Mouse (Mus musculus) left cerebral cortex, adult 8-10 months (tissue): Measurements from ENCODE around the gene Gtf3c1. TPM values are rescaled to one million over a fixed set of nuclear protein-coding genes. Genes with fewer than 3 reads are reported as not detected.

Experiments used
- DNase-seq, 2 experiments: peaks; one replicate each; pipeline ENCODE4 v3.0.0; 2022; ENCODE audit warnings: low spot score in 2 of 2
- total RNA-seq, 4 experiments: library from RNA; stranded (reverse); gene quantifications; 2 replicates each; pipeline ENCODE4 v1.2.4; 2022

Gtf3c1 gene
- total RNA-seq, 4 experiments from 2014 or later: 94.0 to 105 (median 102) TPM

- no peak for DNase-seq
These were observed 84.6 kb downstream of the Gtf3c1 start for GRCm38 (mm10) chr7:125622741-125623685.

DNA sequence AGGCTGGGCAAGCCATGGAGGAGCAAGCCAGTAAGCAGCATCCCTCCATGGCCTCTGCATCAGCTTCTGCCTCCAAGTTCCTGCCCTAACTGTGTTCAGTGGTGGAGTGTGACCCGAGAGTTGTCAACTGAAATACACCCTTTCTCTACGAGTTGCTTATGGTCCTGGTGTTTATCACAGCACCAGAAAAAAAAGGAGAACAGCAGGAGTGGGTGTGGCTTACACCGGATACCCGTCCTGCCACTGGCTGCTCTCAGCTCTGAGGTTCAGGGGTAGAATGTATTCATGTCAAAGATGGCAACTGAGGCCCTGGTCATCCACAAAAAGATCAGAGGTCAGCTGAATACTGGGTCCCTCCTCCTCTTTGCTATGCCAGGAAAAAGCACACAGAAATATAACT lies 87.5 kb downstream of the Gtf3c1 start:
- DNase-seq: no peak

GRCm38 (mm10) chr7:125618016-125618415 lies 89.6 kb downstream of the Gtf3c1 start:
- no peak for DNase-seq

- DNase-seq: no peak
These were observed 92.1 kb downstream of the Gtf3c1 start for GRCm38 (mm10) chr7:125615453-125615852.

- no peak for DNase-seq
These were observed 94.0 kb downstream of the Gtf3c1 start for GRCm38 (mm10) chr7:125613579-125613978.

DNA sequence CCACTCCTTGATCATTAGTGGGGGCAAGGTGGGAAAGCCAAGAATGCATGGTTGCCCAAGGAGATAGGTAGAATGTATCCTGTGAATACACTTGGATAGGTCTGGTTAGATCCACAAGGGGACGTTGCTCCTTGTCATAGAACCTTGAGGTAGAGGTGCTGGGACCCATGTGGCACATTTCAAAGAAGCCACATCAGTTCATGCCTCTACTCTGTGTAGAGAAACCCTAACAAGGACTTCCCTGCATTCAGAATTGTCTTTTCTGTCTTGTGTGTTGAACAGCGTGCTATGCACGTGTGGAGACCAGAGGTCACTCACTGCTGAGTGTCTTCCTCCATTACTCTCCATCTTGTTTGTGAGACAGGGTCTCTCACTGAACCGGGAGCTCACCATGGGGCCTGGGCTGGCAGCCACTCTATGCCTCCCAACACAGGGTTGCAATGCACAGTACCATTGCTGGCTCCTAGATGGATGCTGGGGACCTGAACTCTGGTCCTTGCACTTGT lies 99.3 kb downstream of the Gtf3c1 start:
- DNase-seq: no peak

DNA sequence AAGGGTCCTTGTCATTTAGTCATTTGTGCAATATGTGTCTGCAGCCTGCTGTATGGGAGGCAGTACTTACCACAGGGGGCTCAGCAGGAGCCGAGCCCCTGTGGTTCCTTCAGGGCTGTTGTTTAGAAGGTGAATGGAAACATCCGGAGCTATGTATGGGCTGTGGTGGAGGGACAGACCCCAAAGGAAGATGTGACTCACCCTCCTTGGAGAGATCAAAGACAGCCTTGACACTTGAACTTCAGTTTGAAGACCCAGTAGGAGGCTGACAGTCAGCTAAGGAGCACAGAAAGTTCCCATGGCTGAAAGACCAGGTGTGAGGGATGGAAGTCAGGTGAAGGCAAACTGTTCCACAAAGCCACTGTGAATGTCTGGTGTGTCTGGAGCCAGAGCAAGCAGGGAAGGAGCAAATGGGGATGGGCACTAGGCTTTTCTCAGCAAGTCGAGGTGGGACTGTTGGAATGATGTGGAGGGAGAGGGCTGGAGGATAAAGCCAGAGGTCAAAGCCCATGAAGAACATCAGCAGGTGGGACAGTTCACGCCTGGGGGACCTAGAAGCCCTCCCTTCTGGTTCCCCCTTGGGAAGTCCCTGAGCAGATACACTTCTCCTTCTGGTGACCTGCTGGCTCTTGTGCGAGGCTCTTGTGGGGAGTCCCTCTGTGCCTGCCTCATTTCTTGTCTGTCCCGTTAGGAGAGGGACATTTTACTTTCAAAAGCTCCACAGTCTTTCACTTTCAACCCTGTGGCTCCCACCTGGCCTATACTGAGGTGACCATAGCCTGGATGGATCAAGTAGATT lies 100.0 kb downstream of the Gtf3c1 start:
- DNase-seq: no peak

DNA sequence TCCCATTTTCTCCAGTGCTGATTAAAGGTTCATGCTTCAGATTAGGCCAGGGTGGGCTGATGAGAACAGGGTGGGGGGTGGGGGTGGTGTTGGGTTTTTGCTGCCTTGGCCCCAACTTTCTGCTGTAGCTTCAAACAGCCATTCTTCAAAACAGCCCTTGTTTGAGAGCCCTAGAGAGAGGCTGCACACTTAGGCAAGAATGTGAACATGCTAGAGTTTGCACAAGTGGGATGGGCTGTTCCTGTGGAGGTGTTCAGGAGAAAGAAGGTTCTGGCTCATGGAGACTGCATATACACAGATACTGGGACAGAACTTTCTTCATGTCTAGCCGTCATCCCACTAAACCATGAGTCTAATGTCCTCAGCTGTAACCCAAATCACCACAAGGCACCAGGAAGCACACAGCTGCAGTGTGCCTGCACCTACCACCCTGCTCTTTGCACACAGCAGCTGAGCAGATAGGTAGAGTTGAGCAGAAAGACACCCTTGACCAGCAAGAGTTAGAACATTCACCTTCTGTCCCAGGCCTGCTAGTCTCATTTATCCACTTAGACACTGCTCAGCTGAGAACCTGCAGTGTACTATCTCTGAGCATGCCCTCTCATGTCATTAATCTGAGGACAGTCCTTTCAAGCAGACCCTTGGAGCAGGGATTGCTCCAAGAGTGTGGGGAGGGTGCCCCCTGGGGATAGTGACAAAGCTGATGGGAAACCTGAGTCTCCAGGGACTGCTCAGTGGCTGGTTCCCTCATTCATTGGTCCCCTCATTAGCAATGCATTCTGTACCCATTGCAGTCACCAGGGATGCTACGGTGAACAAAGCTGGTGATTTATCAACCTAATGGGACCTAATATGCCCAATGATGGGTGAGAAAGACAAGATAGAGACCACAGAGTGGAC lies 101.1 kb downstream of the Gtf3c1 start:
- no peak for DNase-seq

- DNase-seq: no peak
These were observed 101.8 kb downstream of the Gtf3c1 start for GRCm38 (mm10) chr7:125605725-125606139.

DNA sequence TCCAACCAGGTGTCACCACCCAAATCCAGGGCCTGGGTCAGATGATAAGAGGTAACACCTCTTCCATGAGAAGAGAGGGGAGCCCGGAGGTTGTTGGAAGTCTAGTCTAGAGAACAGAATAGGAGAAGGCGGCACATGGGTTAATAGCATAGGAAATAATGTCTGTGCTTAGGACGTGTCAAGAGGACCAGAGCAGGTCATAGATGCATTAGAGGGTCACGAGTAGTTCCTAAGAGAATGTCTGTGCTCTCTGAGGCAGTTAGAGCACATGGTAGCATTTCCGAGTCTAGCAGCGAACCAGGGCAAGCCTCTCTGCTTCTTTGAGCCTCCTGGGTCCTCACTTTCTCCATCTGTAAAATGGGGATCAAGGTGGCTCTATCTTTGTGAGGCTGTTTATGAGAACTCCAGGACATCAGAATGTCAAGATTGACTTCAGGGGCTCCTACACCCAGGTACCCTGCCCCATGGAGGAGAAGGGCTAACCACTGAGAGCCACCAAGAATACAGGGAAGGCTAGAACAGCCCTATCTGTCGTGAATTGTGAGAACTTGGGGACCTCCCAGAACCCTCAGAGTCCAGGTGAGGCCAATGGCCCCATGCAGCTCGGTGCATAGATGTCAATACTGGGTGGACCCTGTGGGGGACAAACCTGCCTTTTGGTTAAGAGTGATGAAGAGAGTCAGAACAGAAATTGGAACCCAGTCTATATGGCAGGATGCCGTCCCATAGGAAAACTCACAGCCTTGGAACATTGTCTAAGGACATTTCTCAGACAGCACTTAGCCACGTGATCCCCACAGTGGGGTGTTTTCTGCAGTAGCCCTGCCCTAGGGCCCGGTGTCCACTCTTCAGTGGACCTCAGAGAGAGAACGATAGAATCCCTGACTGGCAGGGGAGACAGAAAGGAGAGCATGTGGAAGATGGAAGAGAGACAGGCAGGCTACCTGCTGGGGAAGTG lies 102.9 kb downstream of the Gtf3c1 start:
- no peak for DNase-seq

DNA sequence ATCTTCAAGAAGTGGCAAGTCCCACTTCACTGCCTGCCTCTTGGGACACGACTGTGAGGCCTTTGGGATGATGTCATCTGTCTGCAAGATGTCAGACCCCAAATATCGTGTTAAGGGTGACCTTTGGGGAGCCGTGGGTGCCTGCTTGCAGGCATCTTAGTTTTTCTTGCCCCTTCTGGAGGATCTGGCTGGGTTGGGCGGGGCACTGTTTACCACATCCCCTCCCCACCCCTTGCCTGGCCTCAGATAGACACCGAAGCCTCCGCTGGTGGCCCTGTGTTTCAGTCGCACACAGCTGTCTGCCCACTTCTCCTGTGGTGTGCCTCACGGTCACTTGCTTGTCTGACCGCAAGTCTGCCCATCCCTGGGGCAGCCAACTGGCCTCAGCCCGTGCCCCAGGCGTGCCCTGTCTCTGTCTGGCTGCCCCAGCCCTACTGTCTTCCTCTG lies 104.4 kb downstream of the Gtf3c1 start, which contains the start of gene Il21r:
TSS of gene Il21r (plus strand) at position 245 of the 447 bp plus-strand sequence.
- DNase-seq: no peak

DNA sequence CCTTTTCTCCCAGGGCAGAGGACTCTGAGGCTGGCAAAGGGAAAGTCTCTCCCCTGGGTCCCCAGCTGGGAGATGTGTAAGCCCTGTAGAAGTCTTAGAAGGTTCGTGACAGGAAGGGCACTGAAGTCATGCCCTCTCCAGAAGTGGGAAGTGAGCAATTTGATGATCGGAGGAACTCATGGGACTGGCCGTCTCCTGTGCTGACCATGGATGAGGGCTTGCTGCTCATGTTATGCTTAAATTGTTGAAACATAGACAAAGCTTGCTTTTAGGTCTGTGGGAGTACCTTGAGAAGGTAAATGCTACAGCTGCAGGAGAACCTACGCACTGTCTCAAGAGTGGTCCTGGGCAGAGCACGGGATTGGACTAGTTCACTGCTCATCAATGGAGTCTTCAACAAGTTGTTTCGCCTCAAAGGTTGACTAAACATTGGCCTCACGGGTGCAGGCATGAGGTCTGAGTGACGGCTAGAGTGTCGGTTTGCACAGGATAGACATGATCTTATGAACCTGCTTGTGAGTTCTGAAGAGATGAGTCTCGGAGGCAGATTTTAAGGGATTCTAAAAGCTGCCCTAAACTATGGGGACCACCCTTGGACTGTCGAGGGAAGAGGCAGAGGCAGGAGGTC lies 105.6 kb downstream of the Gtf3c1 start:
- DNase-seq: no peak

DNA sequence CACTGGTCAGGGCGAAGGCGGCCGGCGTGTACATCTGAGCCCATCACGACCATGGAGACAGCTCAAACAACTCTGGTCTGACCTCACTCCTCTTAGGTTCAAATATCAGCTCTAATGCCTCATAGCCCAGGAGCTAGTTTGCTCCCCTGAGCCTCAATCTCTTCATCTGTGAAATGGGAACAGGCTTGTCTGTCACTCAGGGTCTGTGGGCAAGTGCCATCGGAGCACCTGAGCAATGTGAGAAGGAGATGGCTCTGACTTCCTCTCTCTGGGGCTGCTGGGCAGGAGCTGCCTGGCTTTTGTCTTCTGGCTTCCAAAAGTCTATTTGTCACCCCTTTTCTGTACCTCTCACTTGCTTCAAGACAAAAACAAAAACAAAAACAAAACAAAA lies 106.3 kb downstream of the Gtf3c1 start:
- DNase-seq: no peak

- DNase-seq: no peak
These were observed 106.8 kb downstream of the Gtf3c1 start for GRCm38 (mm10) chr7:125600612-125601279.

DNA sequence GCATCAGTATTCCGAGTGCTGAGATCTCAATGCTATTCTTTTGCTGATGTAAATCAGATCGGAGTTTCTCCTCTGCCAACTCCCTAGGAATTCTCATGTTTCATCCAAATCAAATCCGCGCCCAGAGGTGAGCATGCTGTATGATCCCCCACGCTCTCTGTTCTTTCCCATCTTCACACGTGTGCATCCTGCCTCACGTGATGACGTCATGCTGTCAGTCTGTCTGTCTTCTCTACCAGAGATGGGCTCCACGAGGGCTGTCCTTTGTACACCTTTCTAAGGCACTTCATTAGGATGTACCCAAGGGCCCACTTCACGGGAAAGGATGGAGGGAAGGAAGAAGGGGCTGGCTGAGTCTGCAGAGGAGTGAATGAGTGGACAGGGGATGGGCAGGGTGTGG lies 107.4 kb downstream of the Gtf3c1 start:
- DNase-seq: no peak

- no peak for DNase-seq
These were observed 108.1 kb downstream of the Gtf3c1 start for GRCm38 (mm10) chr7:125599373-125599973.

DNA sequence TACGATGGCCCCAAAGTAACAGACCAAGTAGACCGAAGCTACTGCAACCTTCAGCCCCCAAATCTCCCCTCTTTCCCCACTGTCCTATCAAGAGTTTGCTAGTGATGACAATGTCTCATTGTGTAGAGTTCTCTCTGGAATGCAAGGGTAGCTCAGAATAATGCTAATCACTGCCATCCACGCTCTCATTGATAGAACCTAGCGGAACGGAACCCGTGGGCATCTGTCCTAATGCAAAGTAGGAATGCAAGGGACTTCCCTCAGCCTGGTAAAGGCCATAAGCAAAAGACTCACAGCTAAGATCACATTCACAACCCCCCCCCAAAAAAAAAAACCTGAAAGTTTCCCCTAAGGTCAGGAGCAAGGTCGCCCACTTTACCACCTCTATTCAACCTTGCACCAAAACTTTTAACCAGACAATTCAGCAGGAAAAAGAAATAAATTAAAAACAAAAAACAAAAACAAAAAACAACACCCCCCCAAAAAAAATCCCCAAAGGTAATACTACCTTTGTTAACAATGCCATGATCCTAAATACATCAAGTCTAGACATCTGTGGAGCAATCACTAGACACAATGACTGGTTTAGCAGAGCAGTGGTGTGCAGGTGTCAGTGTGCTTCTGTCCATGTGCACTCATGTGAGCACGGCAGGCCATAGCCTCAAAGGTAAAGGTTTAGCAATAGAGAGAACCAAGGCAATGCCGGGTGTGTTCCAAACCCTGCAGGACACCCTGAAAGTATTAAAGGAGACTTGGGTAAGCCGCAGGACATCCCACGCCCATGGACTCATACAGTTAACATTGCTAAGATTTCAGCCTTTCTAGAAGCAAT lies 109.8 kb downstream of the Gtf3c1 start:
- DNase-seq: no peak
